Mouse (Mus musculus): ENCODE measurements around the gene Trabd2b.

Trabd2b gene

DNA sequence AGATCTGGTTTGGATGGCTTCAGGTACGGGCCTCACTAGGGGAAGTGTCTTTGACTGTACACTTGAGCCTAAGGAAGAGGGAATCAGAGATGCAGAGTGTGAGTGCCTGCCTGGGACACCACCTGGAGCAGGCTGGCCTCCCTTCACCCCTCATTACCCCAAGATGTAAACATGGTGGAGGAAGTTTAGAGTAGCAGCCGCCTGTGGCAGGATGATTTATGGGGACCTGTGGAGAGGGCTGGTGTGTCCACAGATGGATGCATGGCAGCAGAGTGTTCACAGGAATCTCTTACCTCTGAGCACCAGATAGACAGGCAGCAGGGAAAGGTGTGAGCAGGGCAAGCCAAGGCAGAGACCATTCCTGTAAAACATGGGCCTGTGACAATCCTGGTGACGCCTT, 199.1 kb downstream of the Trabd2b start:
- no peak for DNase-seq (ENCODE audit: low spot score)

- DNase-seq (ENCODE audit: low spot score): no peak
Observed at GRCm38 (mm10) chr4:114607873-114608272, 201.3 kb downstream of the Trabd2b start.

DNA sequence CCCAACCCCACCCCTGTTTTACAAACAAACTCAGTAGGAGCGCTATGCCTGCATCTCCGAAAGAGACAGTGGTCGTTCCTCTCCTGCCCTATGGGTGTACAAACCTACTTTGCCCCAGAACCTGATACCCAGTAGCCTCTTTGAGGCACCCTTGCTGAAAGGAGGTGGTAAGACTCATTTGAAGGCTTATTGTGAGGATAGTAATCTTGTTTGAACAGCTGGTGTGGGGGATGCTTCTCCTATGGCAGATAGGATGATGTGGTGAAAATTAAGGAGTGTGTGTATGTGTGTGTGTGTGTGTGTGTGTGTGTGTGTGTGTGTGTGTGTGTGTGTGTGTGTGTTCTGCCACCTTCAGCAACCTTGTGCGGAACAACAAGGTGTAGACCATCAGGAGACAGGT, 202.8 kb downstream of the Trabd2b start:
- no peak for DNase-seq (ENCODE audit: low spot score)

DNA sequence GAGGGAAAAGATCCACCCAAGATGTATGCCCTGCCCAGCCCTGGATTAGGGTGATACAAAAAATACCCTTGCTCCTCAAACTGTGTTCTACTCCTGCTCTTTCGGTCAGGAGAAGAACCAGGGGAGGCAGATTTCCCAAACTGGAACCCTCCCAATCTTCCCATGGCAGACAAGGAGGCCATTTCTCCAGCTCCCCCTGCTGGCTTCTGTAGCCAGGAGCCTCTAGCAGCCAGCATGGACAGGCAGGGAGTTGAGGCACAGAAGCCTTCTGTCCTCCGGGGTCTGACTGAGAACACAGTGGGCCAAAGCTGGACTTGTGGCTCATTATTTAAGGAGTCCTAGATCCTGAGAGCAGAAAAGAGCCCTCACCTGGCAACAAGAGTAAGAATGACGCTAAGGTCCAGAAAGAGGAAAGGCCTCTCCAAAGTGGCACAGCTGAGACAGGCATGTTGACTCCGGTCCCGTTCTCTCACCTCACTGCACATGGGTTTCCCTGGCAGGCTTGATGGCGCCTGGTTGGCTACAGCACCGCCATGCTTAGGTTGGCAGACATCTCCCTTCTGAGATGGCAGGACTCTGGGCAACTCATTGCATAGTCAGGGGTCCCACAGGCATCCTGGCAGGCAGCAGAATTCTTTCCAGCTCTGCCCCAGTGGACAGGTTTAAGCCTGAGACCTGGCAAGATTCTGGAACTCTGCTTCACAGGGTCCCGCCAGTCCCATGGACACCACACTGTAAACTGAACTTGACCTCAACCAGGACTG, 204.8 kb downstream of the Trabd2b start:
- DNase-seq (ENCODE audit: low spot score): no peak

DNA sequence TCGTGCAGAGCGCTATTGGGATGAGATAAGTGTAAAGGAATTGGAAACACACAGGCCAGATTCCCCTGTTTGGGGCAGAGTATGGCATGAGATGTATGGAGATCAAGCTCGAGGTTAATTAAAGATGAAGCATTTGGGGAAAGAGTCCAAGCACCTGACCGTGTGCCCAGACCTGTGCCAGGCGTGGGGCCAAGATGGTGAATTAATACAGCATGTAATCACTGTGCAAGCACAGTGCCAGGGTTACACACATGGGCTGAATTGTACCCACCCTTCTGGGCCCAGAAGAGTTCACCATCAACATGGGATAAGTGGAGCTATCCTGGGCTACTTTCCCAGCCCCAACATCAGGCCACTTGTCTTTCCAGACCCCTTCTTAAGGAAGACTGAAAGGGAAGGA, 205.5 kb downstream of the Trabd2b start:
- no peak for DNase-seq (ENCODE audit: low spot score)

GRCm38 (mm10) chr4:114612827-114613226, 206.3 kb downstream of the Trabd2b start:
- DNase-seq (ENCODE audit: low spot score): no peak

GRCm38 (mm10) chr4:114614086-114614485, 207.6 kb downstream of the Trabd2b start:
- DNase-seq (ENCODE audit: low spot score): no peak

DNA sequence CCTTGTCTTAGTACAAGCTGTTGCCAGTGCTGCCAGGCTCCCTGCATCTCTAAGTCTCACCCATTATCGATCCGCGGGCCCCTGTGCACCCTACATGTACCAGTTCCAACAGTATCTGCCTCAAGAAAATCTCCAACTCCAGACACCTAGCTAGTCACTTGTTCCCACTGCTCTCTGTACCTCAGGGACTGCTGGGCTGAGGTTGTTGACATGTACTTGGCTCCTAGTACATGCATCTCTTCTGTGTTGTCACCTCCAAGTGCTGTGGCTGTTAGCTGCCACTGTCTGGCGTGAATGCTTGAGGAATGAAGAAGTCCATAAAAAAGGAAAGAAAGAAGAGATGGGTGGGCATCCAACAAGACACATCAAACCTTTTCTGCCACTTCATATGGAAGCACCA, 209.2 kb downstream of the Trabd2b start:
- no peak for DNase-seq (ENCODE audit: low spot score)

DNA sequence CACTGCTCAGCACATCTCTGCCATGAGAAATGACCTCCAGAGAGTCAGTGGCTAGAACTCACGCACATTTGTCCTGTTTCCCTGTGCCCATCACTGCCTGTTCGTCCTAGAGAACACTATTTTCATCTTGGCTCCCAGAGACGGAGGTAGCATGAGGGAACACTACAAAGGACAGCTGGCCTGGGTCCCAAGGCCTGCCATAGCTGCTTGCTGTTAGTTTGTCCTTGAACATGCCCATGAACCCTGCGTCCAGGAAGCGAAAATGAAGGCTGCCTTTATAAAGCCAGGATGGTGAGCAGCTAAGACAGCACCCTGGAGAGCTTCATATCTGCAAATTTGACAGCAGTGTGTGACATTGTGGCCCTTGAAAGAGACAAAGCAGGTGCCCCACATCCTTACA, 216.4 kb downstream of the Trabd2b start:
- DNase-seq (ENCODE audit: low spot score): no peak

- no peak for DNase-seq (ENCODE audit: low spot score)
Observed at GRCm38 (mm10) chr4:114624114-114624910, 217.8 kb downstream of the Trabd2b start.

DNA sequence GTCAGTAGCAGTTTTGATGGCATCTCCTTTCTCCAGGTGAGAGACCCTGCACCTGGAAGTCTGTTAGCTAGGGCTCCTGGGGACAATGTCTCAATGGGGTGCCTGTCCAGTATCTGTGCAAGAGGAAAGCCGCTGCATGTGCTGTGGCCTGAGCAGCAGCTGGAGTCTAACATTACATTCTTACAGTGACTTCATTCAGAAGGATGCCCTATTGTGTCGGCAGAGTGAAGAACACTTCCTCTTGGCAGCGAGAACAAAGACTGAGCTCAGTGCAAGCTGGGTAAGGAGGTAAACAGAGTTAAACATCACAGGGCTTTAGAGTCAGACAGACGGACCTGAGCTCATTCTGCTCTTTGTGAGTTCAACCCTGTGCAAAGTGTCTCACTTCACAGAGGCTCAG, 218.8 kb downstream of the Trabd2b start:
- DNase-seq (ENCODE audit: low spot score): no peak

DNA sequence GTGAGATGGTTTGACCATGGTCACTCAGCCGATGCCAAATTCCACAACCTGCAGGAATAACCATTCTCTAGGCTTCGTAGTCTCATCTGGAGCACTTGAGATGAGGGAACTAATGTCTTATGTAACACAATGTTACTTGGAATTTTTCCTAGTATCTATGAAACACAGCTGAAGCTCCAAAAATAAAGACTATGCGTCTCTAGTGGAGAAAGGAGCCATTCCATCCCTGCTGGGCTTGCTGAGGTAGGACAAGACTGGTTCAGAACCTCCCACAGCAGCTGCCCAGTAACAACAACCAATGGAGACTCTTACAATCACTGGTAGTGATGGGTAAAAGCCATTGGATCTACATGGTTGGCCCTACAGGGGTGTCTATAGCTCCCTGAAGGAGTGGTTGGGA, 219.4 kb downstream of the Trabd2b start:
- no peak for DNase-seq (ENCODE audit: low spot score)

- DNase-seq (ENCODE audit: low spot score): no peak
Observed at GRCm38 (mm10) chr4:114627674-114628293, 221.3 kb downstream of the Trabd2b start.

GRCm38 (mm10) chr4:114635889-114636288, 229.4 kb downstream of the Trabd2b start:
- peak; percentile 53 for DNase-seq (ENCODE audit: low spot score)

- DNase-seq (ENCODE audit: low spot score): peak; percentile 41
Observed at GRCm38 (mm10) chr4:114636324-114636723, 229.8 kb downstream of the Trabd2b start.

- no peak for DNase-seq (ENCODE audit: low spot score)
Observed at GRCm38 (mm10) chr4:114637120-114637519, 230.6 kb downstream of the Trabd2b start.

DNA sequence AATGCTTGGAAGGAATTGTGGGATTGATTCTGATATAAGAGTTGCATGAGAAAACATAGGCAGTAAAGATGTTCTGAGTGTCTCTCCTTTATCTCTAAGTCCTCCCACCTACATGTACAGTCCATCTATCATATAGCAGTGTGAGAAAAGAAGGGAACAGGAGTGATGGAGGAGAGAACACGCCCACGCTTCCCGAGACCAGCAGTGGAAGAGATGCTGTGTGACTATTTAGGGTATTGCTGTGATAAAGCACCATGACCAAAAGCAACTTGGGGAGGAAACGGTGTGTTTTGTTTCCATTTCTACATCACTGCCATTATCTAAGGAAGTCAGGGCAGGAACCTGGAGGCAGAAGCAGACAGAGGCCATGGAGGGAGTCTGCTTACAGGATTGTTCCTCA, 235.9 kb downstream of the Trabd2b start:
- no peak for DNase-seq (ENCODE audit: low spot score)

GRCm38 (mm10) chr4:114643679-114644208, 237.2 kb downstream of the Trabd2b start:
- DNase-seq (ENCODE audit: low spot score): no peak

GRCm38 (mm10) chr4:114645341-114645740, 238.8 kb downstream of the Trabd2b start:
- DNase-seq (ENCODE audit: low spot score): no peak

DNA sequence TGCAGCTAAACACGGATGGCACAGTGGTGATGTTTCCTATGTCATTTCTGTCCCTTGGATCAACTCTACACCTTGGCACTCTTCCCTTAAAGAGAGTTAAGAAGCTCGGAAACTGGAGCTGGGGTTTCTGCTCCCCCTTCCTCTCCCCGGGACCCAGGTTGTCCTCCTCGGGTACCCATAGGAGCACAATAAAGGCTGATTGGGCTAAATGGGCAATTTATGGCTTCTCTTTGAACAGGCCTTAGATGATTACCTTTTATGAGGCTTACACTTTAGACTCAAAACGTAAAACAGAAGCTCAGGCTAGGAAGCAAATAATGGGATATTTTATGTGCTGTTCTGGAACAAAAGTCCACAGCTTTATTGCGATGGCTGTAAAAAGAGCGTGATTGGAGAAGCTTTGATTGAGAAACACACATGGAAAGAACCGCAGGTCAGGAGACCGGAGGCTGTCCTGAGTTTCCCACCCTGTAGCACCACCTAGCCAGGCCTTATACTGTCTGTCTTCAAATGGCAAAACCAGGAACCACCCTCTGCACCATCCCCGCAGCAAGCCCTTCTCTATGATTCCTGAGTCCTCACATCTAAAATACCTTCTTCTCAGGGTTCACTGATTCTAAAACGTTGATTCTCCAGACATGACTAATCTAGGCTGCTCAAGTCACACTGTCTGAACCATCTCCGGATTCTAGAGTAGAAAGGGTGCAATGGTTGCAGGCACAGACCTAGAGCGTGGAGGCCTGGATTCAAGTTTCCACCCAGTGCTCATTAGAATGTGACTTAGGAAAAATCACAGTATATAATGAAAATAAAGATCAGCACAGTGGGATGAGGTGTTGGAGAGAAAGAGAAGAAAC, 240.5 kb downstream of the Trabd2b start:
- no peak for DNase-seq (ENCODE audit: low spot score)

DNA sequence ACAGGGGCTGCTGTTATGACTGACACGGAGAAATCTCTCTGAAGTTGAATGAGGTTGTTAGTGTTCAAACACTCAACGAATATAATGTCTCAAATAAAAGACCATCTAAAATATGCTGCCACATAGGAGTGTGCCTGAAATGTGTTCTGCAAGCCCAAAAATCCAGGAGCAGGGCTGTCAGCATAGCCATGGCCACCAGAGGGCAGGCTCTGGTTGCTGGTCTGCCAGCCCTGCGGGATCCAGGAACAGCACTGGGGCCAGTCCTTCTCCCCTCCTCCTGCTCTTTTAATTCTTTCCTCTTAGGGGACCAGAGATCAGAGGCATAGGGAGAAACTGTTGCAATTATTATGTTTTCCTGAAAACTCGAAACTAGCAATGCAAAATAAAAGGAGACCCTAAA, 241.2 kb downstream of the Trabd2b start:
- no peak for DNase-seq (ENCODE audit: low spot score)
